Mouse (Mus musculus): ENCODE results near the gene Fgfr2.
A peak's percentile ranks its signal among the peaks of the same experiment; 100 is the strongest.

Fgfr2 gene

GRCm38 (mm10) chr7:132337268-132337917, 785.8 kb downstream of the Fgfr2 start:
- DNase-seq (ENCODE audit: low spot score in 2 of 2): no peak

DNA sequence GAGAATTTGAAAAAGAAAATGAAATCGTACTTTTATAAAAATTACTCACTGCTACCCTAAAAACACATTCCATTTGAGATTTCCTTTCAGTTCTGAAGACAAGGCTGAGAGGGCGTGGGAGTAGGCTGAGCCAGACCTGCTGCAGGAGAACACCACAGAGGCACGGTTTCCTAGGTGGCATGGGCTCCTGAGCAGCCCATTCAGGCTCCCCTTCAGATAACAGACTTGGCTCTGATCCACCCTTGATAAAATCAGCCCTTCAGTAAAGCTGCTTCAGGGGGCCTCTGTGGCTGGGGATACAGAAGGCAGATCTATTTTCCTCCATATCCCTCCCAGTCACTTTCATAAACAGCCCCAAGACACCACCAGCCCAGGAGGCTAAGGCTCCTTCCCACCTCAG, 786.4 kb downstream of the Fgfr2 start:
- no peak for DNase-seq (ENCODE audit: low spot score in 2 of 2)

DNA sequence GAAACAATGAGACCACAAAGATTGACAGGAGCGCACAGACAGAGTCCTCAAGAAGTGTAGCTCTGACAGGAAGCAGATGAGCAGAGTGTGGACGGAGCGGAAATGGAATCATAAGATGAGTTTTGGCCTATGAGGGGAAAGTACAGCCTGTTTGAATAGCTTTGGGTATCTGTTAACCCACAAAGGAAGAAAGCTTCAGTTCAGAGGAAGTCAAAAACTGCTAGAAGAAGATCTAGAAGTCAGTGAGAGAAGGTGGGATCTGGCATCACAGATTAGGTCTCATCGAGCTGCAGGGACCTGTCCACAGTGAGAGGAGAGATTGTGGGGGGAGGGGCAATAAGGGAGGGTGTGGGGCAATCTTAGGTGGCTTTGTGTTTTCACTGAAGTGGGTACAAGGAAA, 787.8 kb downstream of the Fgfr2 start:
- DNase-seq (ENCODE audit: low spot score in 2 of 2): no peak

GRCm38 (mm10) chr7:132333078-132333477, 790.1 kb downstream of the Fgfr2 start:
- no peak for DNase-seq (ENCODE audit: low spot score in 2 of 2)

GRCm38 (mm10) chr7:132332176-132332575, 791.0 kb downstream of the Fgfr2 start:
- no peak for DNase-seq (ENCODE audit: low spot score in 2 of 2)

- no peak for DNase-seq (ENCODE audit: low spot score in 2 of 2)
Measured at GRCm38 (mm10) chr7:132330179-132330578, 793.0 kb downstream of the Fgfr2 start.

DNA sequence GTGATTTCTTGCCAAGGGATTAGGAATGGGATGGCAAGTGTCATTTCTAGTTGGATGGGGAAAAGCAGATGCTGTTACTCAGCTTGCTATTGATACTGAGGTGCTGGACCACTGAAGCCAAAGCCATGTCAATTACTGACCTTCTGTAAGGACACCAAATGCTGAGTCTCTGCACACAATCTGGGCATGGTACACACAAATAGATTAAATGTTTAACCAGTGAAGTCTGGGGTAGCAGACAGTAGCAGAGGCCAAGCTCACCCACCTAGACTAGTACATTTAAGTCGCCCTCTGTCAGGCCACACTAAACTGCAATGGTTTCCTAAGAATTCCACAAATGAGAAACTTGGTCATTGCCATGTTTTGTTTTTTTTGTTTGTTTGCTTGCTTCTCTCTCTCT, 794.5 kb downstream of the Fgfr2 start:
- DNase-seq (ENCODE audit: low spot score in 2 of 2): no peak

DNA sequence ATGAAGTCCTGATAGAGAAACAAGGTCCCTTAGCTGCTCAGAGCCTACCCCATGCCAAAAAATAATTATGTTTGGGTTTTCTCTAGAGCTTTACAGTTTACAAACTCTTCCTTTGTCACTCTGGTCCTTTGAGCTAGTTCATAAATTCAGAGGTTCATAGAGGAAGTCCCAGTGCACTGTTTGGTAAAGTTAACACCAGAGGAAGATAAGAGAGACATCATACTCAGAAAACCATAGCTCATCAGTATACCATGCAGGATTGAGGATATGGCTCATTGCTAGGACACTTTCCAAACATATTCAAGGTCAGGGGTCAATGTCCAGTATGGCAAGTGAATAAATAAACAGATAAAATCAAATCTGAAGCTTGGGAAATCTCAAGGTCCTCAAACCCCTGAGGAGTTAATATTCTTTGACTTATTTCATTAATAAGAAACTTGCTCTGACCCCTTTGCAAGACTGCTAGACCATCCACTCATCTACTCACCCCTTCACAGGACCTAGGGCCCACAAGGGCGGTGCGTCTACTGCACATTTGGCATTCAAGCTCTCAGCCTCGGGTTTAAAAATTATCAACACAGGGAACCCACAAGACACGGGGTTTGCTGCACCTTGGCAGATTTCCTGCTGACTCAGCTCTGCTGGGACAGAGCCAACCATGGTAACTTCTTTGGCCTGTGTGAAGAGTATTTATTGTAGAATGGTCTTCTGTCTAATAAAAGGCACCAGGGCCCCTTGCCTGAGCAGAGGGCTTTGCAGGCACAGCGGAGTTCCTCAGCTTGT, 797.4 kb downstream of the Fgfr2 start:
- no peak for DNase-seq (ENCODE audit: low spot score in 2 of 2)

- no peak for DNase-seq (ENCODE audit: low spot score in 2 of 2)
Measured at GRCm38 (mm10) chr7:132323430-132323829, 799.7 kb downstream of the Fgfr2 start.

- no peak for DNase-seq (ENCODE audit: low spot score in 2 of 2)
Measured at GRCm38 (mm10) chr7:132321392-132321958, 801.7 kb downstream of the Fgfr2 start.

DNA sequence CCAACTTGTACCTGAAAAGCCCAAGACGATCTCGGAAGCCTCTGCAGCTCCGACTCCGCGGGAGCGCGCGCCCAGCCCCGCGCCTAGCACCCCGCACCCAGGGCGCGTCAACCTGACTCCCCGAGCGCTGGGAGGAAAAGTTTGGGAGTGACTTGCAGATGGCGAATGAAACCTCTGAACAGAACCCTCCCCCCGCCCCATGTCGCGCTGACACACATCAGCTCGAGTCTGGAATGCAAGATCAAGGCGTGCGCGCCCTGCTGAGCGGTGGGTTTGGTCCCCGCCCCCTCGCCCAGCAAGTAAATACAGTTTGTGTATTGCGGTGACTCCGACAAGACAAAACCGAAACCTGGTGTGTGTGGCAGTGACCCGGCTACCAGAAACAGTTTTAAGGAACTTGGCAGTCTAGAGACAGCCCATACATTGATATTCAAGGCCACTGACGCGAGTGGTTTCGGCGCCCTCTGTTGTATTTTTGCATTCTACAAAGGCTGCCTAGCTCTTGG, 806.1 kb downstream of the Fgfr2 start, which contains the start of gene Chst15:
Gene Chst15 (minus strand): TSS at position 193 of the 506 bp plus-strand sequence.
- DNase-seq (ENCODE audit: low spot score in 2 of 2): peak in 1 of 2 experiments; percentile 64

DNA sequence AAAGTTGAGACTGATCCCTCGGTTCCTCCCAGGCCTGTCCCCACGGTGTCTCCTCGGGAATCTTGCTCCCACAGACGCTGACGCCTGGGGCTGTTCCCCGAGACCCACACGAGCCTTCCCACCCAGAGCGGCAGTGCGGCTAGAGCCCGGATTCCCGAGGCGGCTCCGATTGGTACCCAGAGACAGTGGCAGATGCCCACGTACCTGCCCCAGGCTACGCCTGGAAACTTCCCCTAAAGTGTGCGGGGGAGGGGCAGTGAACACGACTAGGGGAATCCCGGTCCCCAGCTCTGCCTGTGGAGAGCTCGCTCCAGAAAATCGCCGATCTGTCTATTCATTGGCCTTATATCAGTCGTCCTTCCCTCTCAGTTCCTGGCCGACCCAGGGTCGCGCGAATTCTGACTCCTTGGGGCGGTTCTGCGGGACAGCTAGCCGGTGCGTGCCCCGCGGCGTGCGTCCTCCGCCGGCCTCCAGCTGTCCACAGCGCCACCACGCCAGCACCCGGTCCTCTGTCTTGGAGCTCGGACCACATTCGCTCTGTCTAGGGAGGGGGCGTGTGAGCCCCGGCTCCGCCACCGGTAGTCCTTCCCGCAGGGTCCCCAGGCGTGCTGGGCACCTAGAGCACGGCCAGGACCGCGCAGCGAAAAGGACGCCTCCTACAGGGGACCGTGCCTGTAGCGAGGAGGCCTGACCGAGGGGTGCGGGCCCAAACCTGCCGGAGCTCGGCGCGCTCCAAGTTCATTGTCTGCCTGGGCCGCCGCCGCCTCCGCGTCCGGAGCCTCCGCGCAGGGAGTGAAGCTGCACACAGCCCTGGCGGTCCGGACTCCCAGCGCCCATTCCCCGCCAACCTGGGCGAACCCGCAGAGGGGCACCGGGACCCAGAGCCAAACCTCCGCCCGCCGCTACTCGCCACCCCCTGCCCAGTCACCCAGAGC, 806.8 kb downstream of the Fgfr2 start:
- DNase-seq (ENCODE audit: low spot score in 2 of 2): peak; percentile 58 to 65

DNA sequence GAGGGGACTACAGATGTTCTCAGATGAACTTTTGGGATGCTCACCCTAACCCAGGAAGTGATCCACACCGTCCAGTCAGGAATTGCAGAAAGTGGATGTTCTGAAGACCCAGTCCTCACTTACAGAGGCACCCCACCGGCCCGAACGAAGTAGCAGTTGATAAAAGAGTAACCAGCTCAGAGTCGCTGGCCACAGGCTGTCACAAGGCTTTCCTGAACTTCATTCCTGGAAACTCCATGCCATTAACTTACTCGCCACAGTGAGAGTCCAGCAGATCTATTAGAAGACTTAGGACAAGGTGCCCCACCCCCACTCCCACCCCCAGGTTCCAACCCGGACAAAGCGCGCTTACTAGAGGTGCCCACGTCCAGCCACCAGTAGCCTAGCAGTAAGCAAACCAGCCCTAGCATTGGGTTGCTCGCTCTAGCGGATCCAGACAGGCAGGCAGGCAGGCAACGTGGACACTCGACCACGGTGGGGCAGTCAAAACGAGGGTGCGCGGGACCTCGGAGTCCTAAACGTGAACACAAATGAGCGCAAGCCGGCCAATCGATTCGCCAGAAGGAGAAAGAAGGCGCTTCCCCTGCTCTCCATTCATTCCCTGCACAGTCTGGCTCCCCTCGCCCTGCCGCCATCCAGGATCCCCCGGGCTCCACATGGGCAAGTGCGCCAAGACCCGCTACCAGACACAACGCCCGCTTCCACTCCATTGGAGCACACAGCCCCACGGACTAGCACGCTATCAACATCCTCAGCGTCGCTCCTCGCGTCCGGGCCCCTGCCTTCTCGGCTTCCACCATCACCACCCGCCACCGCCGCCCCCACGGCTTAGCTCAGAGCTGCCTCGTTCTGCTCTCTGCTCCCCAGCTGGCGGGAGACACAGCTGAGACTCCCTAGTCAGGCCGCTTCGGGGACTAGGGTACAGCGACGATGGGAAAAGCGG, 807.7 kb downstream of the Fgfr2 start:
- peak; percentile 54 to 74 for DNase-seq (ENCODE audit: low spot score in 2 of 2)

GRCm38 (mm10) chr7:132312396-132312795, 810.8 kb downstream of the Fgfr2 start:
- no peak for DNase-seq (ENCODE audit: low spot score in 2 of 2)

- no peak for DNase-seq (ENCODE audit: low spot score in 2 of 2)
Measured at GRCm38 (mm10) chr7:132308537-132309191, 814.5 kb downstream of the Fgfr2 start.

GRCm38 (mm10) chr7:132307722-132308271, 815.4 kb downstream of the Fgfr2 start:
- no peak for DNase-seq (ENCODE audit: low spot score in 2 of 2)

DNA sequence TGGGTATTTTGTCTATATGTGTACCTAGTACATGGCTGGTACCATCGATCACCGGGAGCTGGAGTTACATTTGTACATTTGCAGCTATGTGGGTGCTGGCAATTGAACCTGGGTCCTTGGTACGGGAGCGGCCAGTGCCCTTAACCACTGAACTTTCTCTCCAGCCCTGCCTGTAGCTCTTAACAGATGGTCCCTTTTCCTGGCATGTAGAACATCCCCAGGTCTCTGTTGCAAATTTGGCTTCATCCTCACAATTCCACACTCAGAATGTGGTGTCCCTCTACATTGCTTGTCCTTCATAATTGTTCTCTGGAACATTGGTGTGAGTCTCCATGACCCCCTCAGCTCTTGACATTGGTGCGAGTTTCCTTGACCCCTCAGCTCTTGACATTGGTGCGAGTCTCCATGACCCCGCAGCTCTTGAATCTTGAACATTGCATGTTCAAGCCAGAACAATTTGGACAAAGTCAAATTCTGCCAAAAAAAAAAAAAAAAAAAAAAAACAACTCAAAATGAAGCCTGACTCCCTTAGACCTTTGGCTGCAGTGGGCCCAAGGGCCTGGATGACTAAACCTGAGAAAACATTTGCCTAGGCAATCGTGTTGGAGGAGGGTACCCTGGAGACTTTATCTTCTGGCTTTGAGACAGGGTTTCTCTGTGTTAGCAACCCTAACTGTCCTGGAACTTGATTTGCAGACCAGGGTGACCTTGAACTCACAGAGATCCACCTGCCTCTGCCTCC, 816.3 kb downstream of the Fgfr2 start:
- no peak for DNase-seq (ENCODE audit: low spot score in 2 of 2)

- no peak for DNase-seq (ENCODE audit: low spot score in 2 of 2)
Measured at GRCm38 (mm10) chr7:132305492-132306375, 817.4 kb downstream of the Fgfr2 start.
